Comparison of ENCODE assay signal across 8 mouse cellular contexts in genomic region chr7:132153725-132154147, GRCm38 (mm10). TPM values are rescaled to one million over a fixed set of nuclear protein-coding genes. Genes with fewer than 3 reads are reported as not detected.
DNase-seq lines count a peak whose midpoint lies in the region; ATAC-seq and TF ChIP-seq lines count a peak whose summit lies in the region.
"Had no signal": no experiment of that assay in that cellular context is flagged by ENCODE, and none has a peak within 500 bp of the region (broad histone marks: within the 10 kb centered on the region; RNA-seq: fewer than 3 reads in every experiment).

No protein-coding gene starts in this region.

- TF ChIP-seq POLR2A in kidney, adult 2 months (IDR thresholded peaks at IDR 0.05; ENCODE audit: low read depth, low read length), result no peak

- no peak for DNase-seq in lung, postnatal 0 days (ENCODE audit: low spot score)
- no peak for DNase-seq in lung, adult 18-20 months
- DNase-seq in layer of hippocampus, adult 2 months (ENCODE audit: low spot score in 2 of 2), result peak; percentile 36 to 54
- DNase-seq in right cerebral cortex, postnatal 4 days, result peak; percentile 45
- DNase-seq in liver, embryonic 11.5 days (ENCODE audit: low spot score), result no peak
- no peak for DNase-seq in kidney, adult 2 months

- H3K4me1 ChIP-seq in lung, postnatal 0 days (ENCODE audit: insufficient read depth, low read depth, low read length), result no peaks in the 10 kb centered on the region
- peaks cover 17% of the 10 kb centered on the region for H3K4me1 ChIP-seq in embryonic facial prominence, embryonic 13.5 days
- H3K4me1 ChIP-seq in liver, embryonic 11.5 days (replicated peaks; ENCODE audit: control insufficient read depth, insufficient read depth, low read length), result no peaks in the 10 kb centered on the region
- H3K4me1 ChIP-seq in kidney, adult 2 months (ENCODE audit: control insufficient read depth, insufficient read depth, low read length), result no peaks in the 10 kb centered on the region

- no peak overlapping the region for H3K9ac ChIP-seq in lung, postnatal 0 days (replicated peaks; ENCODE audit: low read depth)
- H3K9ac ChIP-seq in embryonic facial prominence, embryonic 13.5 days, result peak overlapping the region; percentile 77
- H3K9ac ChIP-seq in liver, embryonic 11.5 days (ENCODE audit: low read depth, low read length), result no peak overlapping the region

- no peak overlapping the region; the same call in 1 of the 2 replicates for H3K4me2 ChIP-seq in lung, postnatal 0 days (replicated peaks; ENCODE audit: low read depth, low read length)
- H3K4me2 ChIP-seq in embryonic facial prominence, embryonic 13.5 days, result peak overlapping the region; percentile 89
- H3K4me2 ChIP-seq in liver, embryonic 11.5 days, result no peak overlapping the region

- no peak for ATAC-seq in lung, postnatal 0 days
- no peak for ATAC-seq in embryonic facial prominence, embryonic 13.5 days (ENCODE audit: insufficient number of reproducible peaks, insufficient read depth, low FRiP score, low TSS enrichment, low read depth)
- no peak for ATAC-seq in liver, embryonic 11.5 days (replicated peaks; ENCODE audit: low FRiP score)

- peaks cover 8% of the 10 kb centered on the region; the same call in 1 of the 2 replicates for H3K27me3 ChIP-seq in lung, postnatal 0 days (replicated peaks; ENCODE audit: insufficient read depth, low read length)
- H3K27me3 ChIP-seq in embryonic facial prominence, embryonic 13.5 days, result peaks cover 44% of the 10 kb centered on the region
- peaks cover 29% of the 10 kb centered on the region for H3K27me3 ChIP-seq in liver, embryonic 11.5 days (replicated peaks; ENCODE audit: control insufficient read depth, insufficient read depth, low read length)
- H3K27me3 ChIP-seq in kidney, adult 2 months (replicated peaks; ENCODE audit: control insufficient read depth, insufficient read depth, low read length), result peaks cover 2% of the 10 kb centered on the region

- 36% methylated on average over 6 of the region's 6 CpGs for WGBS in lung, postnatal 0 days
- 24% methylated on average over 6 of the region's 6 CpGs for WGBS in embryonic facial prominence, embryonic 13.5 days
- 50% methylated on average over 6 of the region's 6 CpGs for WGBS in liver, embryonic 11.5 days
- 59% methylated on average over 6 of the region's 6 CpGs for WGBS in kidney, adult 2 months

- H3K9me3 ChIP-seq in lung, postnatal 0 days (ENCODE audit: low read length), result no peaks in the 10 kb centered on the region
- no peaks in the 10 kb centered on the region for H3K9me3 ChIP-seq in embryonic facial prominence, embryonic 13.5 days
- H3K9me3 ChIP-seq in liver, embryonic 11.5 days (ENCODE audit: control insufficient read depth, low read length), result no peaks in the 10 kb centered on the region

- no peak for TF ChIP-seq CTCF in lung, postnatal 0 days (IDR thresholded peaks at IDR 0.05)
- TF ChIP-seq CTCF in layer of hippocampus, adult 2 months (conservative IDR thresholded peaks at IDR 0.05), result no peak
- TF ChIP-seq CTCF in kidney, adult 2 months (conservative IDR thresholded peaks at IDR 0.05; ENCODE audit: insufficient read depth, insufficient read length, low read depth, low read length), result no peak

- H3K4me3 ChIP-seq in lung, postnatal 0 days (ENCODE audit: low read depth, low read length), result 0 out of 2 replicates have a peak overlapping the region, but pooled peaks have one; percentile 14
- H3K4me3 ChIP-seq in embryonic facial prominence, embryonic 13.5 days, result peak overlapping the region; percentile 55
- H3K4me3 ChIP-seq in layer of hippocampus, adult 2 months, result peak overlapping the region; percentile 35
- H3K4me3 ChIP-seq in liver, embryonic 11.5 days (ENCODE audit: low read depth, low read length), result no peak overlapping the region
- H3K4me3 ChIP-seq in kidney, adult 2 months (ENCODE audit: insufficient read depth, low read depth, low read length), result no peak overlapping the region

- no peaks in the 10 kb centered on the region for H3K36me3 ChIP-seq in lung, postnatal 0 days (ENCODE audit: insufficient read depth, low read length)
- H3K36me3 ChIP-seq in embryonic facial prominence, embryonic 13.5 days, result no peaks in the 10 kb centered on the region
- H3K36me3 ChIP-seq in liver, embryonic 11.5 days (ENCODE audit: control insufficient read depth, insufficient read depth, low read length), result no peaks in the 10 kb centered on the region
- H3K36me3 ChIP-seq in kidney, adult 2 months (ENCODE audit: control insufficient read depth, insufficient read depth, low read length), result no peaks in the 10 kb centered on the region

- H3K27ac ChIP-seq in lung, postnatal 0 days (ENCODE audit: low read length), result no peak overlapping the region
- 0 out of 2 replicates have a peak overlapping the region, but pooled peaks have one; percentile 36 for H3K27ac ChIP-seq in embryonic facial prominence, embryonic 13.5 days
- H3K27ac ChIP-seq in layer of hippocampus, adult 2 months, result no peak overlapping the region
- H3K27ac ChIP-seq in liver, embryonic 11.5 days (ENCODE audit: low read depth, low read length), result no peak overlapping the region
- H3K27ac ChIP-seq in kidney, adult 2 months (ENCODE audit: insufficient read depth, low read depth, low read length), result no peak overlapping the region

- no peak for TF ChIP-seq EP300 in lung, postnatal 0 days (IDR thresholded peaks at IDR 0.05)

RNA-seq across cellular contexts. Expression of gene Cpxm2, which starts 0.8 kb away (rescaled TPM):
- polyA plus RNA-seq in lung, postnatal 0 days (2015; fragmentation: Nextera tagmentation; extraction: Ambion mirVana), result 0.37 and 0.61 TPM in 2 replicates
- polyA plus RNA-seq in embryonic facial prominence, embryonic 13.5 days (2015; fragmentation: Nextera tagmentation; extraction: Ambion mirVana), result 27.8 and 31.5 TPM in 2 replicates
- total RNA-seq in layer of hippocampus, adult 2 months (2021), result 1 to 10 TPM; 1.1 to 2.5 TPM
- polyA plus RNA-seq in liver, embryonic 11.5 days (2014; fragmentation: Nextera tagmentation; extraction: Ambion mirVana), result 0.35 and 0.56 TPM in 2 replicates
- polyA plus RNA-seq in kidney, adult 2 months (2012; rRNA removed), result 3.5 and 4.4 TPM in 2 replicates
- total RNA-seq: hematopoietic stem cell, adult 5-6 weeks had no signal

Comparison
In these comparisons a context has a peak if more than half of its experiments do, and no peak if none do; other contexts are left out.
1. DNase-seq: peak in layer of hippocampus, adult 2 months (2 of 2) and right cerebral cortex, postnatal 4 days (single experiment); none in lung, postnatal 0 days (single experiment), lung, adult 18-20 months (0 of 2), liver, embryonic 11.5 days (single experiment) and kidney, adult 2 months (single experiment).
2. H3K4me3 ChIP-seq: peak in lung, postnatal 0 days (single experiment), embryonic facial prominence, embryonic 13.5 days (single experiment) and layer of hippocampus, adult 2 months (single experiment); none in liver, embryonic 11.5 days (single experiment) and kidney, adult 2 months (single experiment).